ENCODE assay signal across 21 mouse cellular contexts in the genomic region with DNA sequence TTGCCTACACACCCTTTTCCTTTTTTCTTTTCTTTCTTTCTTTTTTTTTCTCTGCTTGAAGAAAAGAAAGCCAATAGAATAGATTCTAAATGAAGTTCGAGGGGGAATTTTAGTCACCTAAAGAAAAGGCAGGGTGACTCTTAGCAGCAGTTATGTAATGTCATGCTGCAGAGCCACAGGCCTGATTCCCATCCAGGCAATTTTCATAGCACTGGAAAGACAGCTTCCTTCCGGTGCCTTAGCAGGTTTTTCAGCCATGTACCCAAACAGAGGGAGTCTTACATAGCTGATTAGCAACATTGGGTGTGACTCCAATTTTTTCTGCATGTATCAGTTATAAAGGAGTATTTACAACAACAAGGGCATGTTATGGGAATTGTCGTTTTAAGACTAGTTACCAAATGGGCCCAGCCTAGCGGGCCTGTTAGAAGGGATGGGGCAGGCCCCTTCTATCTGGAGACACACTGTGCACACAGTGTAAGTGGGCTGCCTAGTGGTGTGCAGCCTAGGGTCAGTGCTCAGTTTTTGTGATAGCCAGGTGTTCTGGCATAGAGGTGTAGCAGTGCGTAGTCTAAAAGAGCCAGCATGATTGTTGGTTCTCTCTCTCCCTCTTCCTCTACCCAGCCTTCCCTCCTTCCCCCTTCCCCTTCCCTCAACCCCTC. TPM values are rescaled to one million over a fixed set of nuclear protein-coding genes. Genes with fewer than 3 reads are reported as not detected.
A peak's percentile ranks its signal among the peaks of the same experiment; 100 is the strongest.
DNase-seq lines count a peak whose midpoint lies in the region; ATAC-seq and TF ChIP-seq lines count a peak whose summit lies in the region.
"Had no signal": no experiment of that assay in that cellular context is flagged by ENCODE, and none has a peak within 500 bp of the region (broad histone marks: within the 10 kb centered on the region; RNA-seq: fewer than 3 reads in every experiment).

No protein-coding gene starts in this region.

- H3K4me2 ChIP-seq in heart, embryonic 14.5 days (ENCODE audit: low read length), result no peak overlapping the region
- H3K4me2 ChIP-seq: embryonic facial prominence, embryonic 15.5 days; lung, embryonic 15.5 days; midbrain, embryonic 12.5 days had no signal

- whole genome bisulfite sequencing in heart, embryonic 14.5 days, result 83% methylated on average over 5 of the region's 5 CpGs

- H3K27ac ChIP-seq in heart, embryonic 14.5 days (replicated peaks in 1 of 2; ENCODE audit: control insufficient read depth in 1 of 2, insufficient read depth in 1 of 2, low read depth in 2 of 2, low read length in 2 of 2), result no peak overlapping the region
- H3K27ac ChIP-seq in bone marrow macrophage, adult 2 months (ENCODE audit: insufficient read depth, low read depth, low read length), result peak overlapping the region; percentile 92
- 0 out of 2 replicates have a peak overlapping the region, but pooled peaks have one; percentile 23 for H3K27ac ChIP-seq in brown adipose tissue, adult 24 weeks (replicated peaks; ENCODE audit: low read depth, low read length)
- H3K27ac ChIP-seq: embryonic facial prominence, embryonic 15.5 days; forebrain, embryonic 10.5 days; lung, embryonic 15.5 days; midbrain, embryonic 12.5 days had no signal

- no peaks in the 10 kb centered on the region for H3K27me3 ChIP-seq in heart, embryonic 14.5 days (ENCODE audit: control insufficient read depth, insufficient read depth, low read length)
- H3K27me3 ChIP-seq: embryonic facial prominence, embryonic 15.5 days; lung, embryonic 15.5 days; midbrain, embryonic 12.5 days had no signal

- peaks cover 33% of the 10 kb centered on the region for H3K36me3 ChIP-seq in heart, embryonic 14.5 days (ENCODE audit: control insufficient read depth, insufficient read depth, low read length)
- H3K36me3 ChIP-seq: lung, embryonic 15.5 days had no signal

- peaks cover 29 to 55% of the 10 kb centered on the region in 2 experiments for H3K4me1 ChIP-seq in heart, embryonic 14.5 days (ENCODE audit: control insufficient read depth in 2 of 2, insufficient read depth in 2 of 2, low read length in 2 of 2)
- H3K4me1 ChIP-seq in bone marrow macrophage, adult 2 months (ENCODE audit: control insufficient read depth, insufficient read depth, low read length), result peaks cover 58% of the 10 kb centered on the region
- peaks cover 4% of the 10 kb centered on the region for H3K4me1 ChIP-seq in brown adipose tissue, adult 24 weeks (ENCODE audit: control insufficient read depth, insufficient read depth, insufficient read length, low read length)

- H3K4me3 ChIP-seq in heart, embryonic 14.5 days (ENCODE audit: control insufficient read depth in 1 of 2, insufficient read depth in 1 of 2, low read depth in 1 of 2, low read length in 2 of 2), result no peak overlapping the region
- H3K4me3 ChIP-seq in bone marrow macrophage, adult 2 months (ENCODE audit: insufficient read depth, low read length), result no peak overlapping the region
- no peak overlapping the region for H3K4me3 ChIP-seq in brown adipose tissue, adult 24 weeks (ENCODE audit: insufficient read depth, low read depth, low read length)
- H3K4me3 ChIP-seq: embryonic facial prominence, embryonic 15.5 days; forebrain, embryonic 10.5 days; lung, embryonic 15.5 days; midbrain, embryonic 12.5 days; myocyte had no signal

- H3K9ac ChIP-seq in heart, embryonic 14.5 days (ENCODE audit: low read length), result peak overlapping the region; percentile 62; the same call in 1 of the 2 replicates
- H3K9ac ChIP-seq: embryonic facial prominence, embryonic 15.5 days; lung, embryonic 15.5 days had no signal

- H3K9me3 ChIP-seq in heart, embryonic 14.5 days (ENCODE audit: control insufficient read depth, low read length), result no peaks in the 10 kb centered on the region
- H3K9me3 ChIP-seq: embryonic facial prominence, embryonic 15.5 days; forebrain, embryonic 10.5 days; lung, embryonic 15.5 days; midbrain, embryonic 12.5 days had no signal

- intact Hi-C loops in heart, postnatal 25 days (cut with DNase I), result no loop called here
- intact Hi-C loops in left cerebral cortex, postnatal 36 days (cut with DNase I), result loop anchor here (1.0 kb wide), 2 partner anchors 28 to 42 kb away; no protein-coding TSS in a partner anchor

- ATAC-seq in heart, embryonic 14.5 days (ENCODE audit: insufficient number of reproducible peaks, insufficient read depth, low FRiP score, low read depth), result no peak

- TF ChIP-seq CTCF in bone marrow macrophage, adult 2 months (IDR thresholded peaks at IDR 0.05; ENCODE audit: low read depth, low read length), result no peak

- TF ChIP-seq POLR2A in bone marrow macrophage, adult 2 months (IDR thresholded peaks at IDR 0.05; ENCODE audit: borderline replicate concordance, low read depth, low read length), result no peak

- no peak for DNase-seq in heart, postnatal 25 days (ENCODE audit: low spot score)
- peak; percentile 51 to 54 for DNase-seq in left cerebral cortex, postnatal 36 days (ENCODE audit: low spot score in 2 of 2)
- no peak for DNase-seq in left cerebral cortex, adult 8-10 months (ENCODE audit: low spot score in 2 of 2)
- no peak for DNase-seq in testis, postnatal 14 days (ENCODE audit: low spot score)
- DNase-seq: adrenal gland, postnatal 36 days; cerebellum, postnatal 10 days; embryo, embryonic 11 days; gastrocnemius, postnatal 36 days; kidney, adult 9 months; kidney, postnatal 4 days; retina, postnatal 1 day; spleen, adult 18-20 months; thymus, postnatal 14 days had no signal

RNA-seq across cellular contexts. Expression of gene Pkig, which starts 45.5 kb away (rescaled TPM):
- 324 and 359 TPM in 2 replicates for polyA plus RNA-seq in heart, embryonic 14.5 days (2014; fragmentation: Nextera tagmentation; extraction: Ambion mirVana)
- 100 to 1,000 TPM; 211 to 235 TPM for total RNA-seq in heart, postnatal 25 days (2021)
- 100 to 1,000 TPM; 135 to 144 TPM for total RNA-seq in left cerebral cortex, postnatal 36 days (2021)
- 100 to 1,000 TPM; 112 to 128 (median 121) TPM for total RNA-seq in left cerebral cortex, adult 8-10 months (2022)
- 83.8 and 87.8 TPM in 2 replicates for polyA plus RNA-seq in bone marrow macrophage, adult 2 months (2012; ENCODE audit: insufficient read depth, insufficient read length, missing spikeins)
- 9.5 and 19.7 TPM in 2 replicates for polyA plus RNA-seq in brown adipose tissue, adult 24 weeks (2012; ENCODE audit: insufficient read depth, insufficient read length, missing spikeins)

RNA-seq across cellular contexts. Expression of gene Ada, which starts 46.3 kb away (rescaled TPM):
- 2.3 and 4.0 TPM in 2 replicates for polyA plus RNA-seq in heart, embryonic 14.5 days (2014; fragmentation: Nextera tagmentation; extraction: Ambion mirVana)
- under 1 TPM; 0.39 to 0.68 TPM for total RNA-seq in heart, postnatal 25 days (2021)
- 1 to 10 TPM; 1.5 to 1.6 TPM for total RNA-seq in left cerebral cortex, postnatal 36 days (2021)
- 1 to 10 TPM; 1.4 to 2.0 (median 1.5) TPM for total RNA-seq in left cerebral cortex, adult 8-10 months (2022)
- polyA plus RNA-seq in bone marrow macrophage, adult 2 months (2012; ENCODE audit: insufficient read depth, insufficient read length, missing spikeins), result 3.3 and 5.3 TPM in 2 replicates
- 0.88 TPM in 1 of 2 replicates, not detected in the other for polyA plus RNA-seq in brown adipose tissue, adult 24 weeks (2012; ENCODE audit: insufficient read depth, insufficient read length, missing spikeins)

RNA-seq across cellular contexts. Expression of gene Serinc3, which starts 58.8 kb away (rescaled TPM):
- 76.5 and 79.0 TPM in 2 replicates for polyA plus RNA-seq in heart, embryonic 14.5 days (2014; fragmentation: Nextera tagmentation; extraction: Ambion mirVana)
- 100 to 1,000 TPM; 291 to 357 TPM for total RNA-seq in heart, postnatal 25 days (2021)
- total RNA-seq in left cerebral cortex, postnatal 36 days (2021), result 100 to 1,000 TPM; 224 to 251 TPM
- 100 to 1,000 TPM; 225 to 241 (median 233) TPM for total RNA-seq in left cerebral cortex, adult 8-10 months (2022)
- polyA plus RNA-seq in bone marrow macrophage, adult 2 months (2012; ENCODE audit: insufficient read depth, insufficient read length, missing spikeins), result 1,486 and 1,613 TPM in 2 replicates
- 113 and 134 TPM in 2 replicates for polyA plus RNA-seq in brown adipose tissue, adult 24 weeks (2012; ENCODE audit: insufficient read depth, insufficient read length, missing spikeins)

Comparison
In these comparisons a context has a peak if more than half of its experiments do, and no peak if none do; other contexts are left out.
1. DNase-seq: peak in left cerebral cortex, postnatal 36 days (2 of 2); none in heart, postnatal 25 days (single experiment), left cerebral cortex, adult 8-10 months (0 of 2) and testis, postnatal 14 days (single experiment).
2. H3K27ac ChIP-seq: peak in bone marrow macrophage, adult 2 months (single experiment) and brown adipose tissue, adult 24 weeks (single experiment); none in heart, embryonic 14.5 days (0 of 2).